Mouse (Mus musculus) spleen, adult 12 weeks (tissue): ENCODE results near the gene Parp16.

ENCODE experiments used
- DNase-seq: peaks from one replicate; pipeline ENCODE4 v3.0.0; 2022; ENCODE audit warnings: low spot score

Parp16 gene

GRCm38 (mm10) chr9:65195053-65195452, at the start of gene Parp16:
TSS of gene Parp16 (plus strand) at chr9:65195353.
- no peak for DNase-seq

GRCm38 (mm10) chr9:65146001-65146400, 49.2 kb upstream of the Parp16 start:
- DNase-seq: no peak

GRCm38 (mm10) chr9:65148507-65148906, 46.6 kb upstream of the Parp16 start:
- no peak for DNase-seq

- no peak for DNase-seq
Measured at GRCm38 (mm10) chr9:65152711-65153330, 42.3 kb upstream of the Parp16 start.

GRCm38 (mm10) chr9:65153331-65153711, 41.8 kb upstream of the Parp16 start:
- DNase-seq: no peak

GRCm38 (mm10) chr9:65154692-65155455, 40.3 kb upstream of the Parp16 start:
- no peak for DNase-seq

- no peak for DNase-seq
Measured at GRCm38 (mm10) chr9:65156604-65157003, 38.5 kb upstream of the Parp16 start.

GRCm38 (mm10) chr9:65157631-65158030, 37.5 kb upstream of the Parp16 start:
- DNase-seq: no peak

- no peak for DNase-seq
Measured at GRCm38 (mm10) chr9:65161188-65161587, 34.0 kb upstream of the Parp16 start.

GRCm38 (mm10) chr9:65161881-65162280, 33.3 kb upstream of the Parp16 start:
- no peak for DNase-seq

GRCm38 (mm10) chr9:65162711-65163639, 32.2 kb upstream of the Parp16 start:
- no peak for DNase-seq

GRCm38 (mm10) chr9:65164870-65165269, 30.3 kb upstream of the Parp16 start:
- DNase-seq: no peak

GRCm38 (mm10) chr9:65166386-65166785, 28.8 kb upstream of the Parp16 start:
- DNase-seq: no peak

- DNase-seq: no peak
Measured at GRCm38 (mm10) chr9:65168534-65168933, 26.6 kb upstream of the Parp16 start.

GRCm38 (mm10) chr9:65168952-65169351, 26.2 kb upstream of the Parp16 start:
- no peak for DNase-seq

GRCm38 (mm10) chr9:65172654-65173053, 22.5 kb upstream of the Parp16 start:
- no peak for DNase-seq

- DNase-seq: no peak
Measured at GRCm38 (mm10) chr9:65175234-65175938, 19.8 kb upstream of the Parp16 start.

GRCm38 (mm10) chr9:65175939-65176871, 18.9 kb upstream of the Parp16 start:
- DNase-seq: no peak

GRCm38 (mm10) chr9:65177497-65177896, 17.7 kb upstream of the Parp16 start:
- no peak for DNase-seq

GRCm38 (mm10) chr9:65177912-65178311, 17.2 kb upstream of the Parp16 start:
- no peak for DNase-seq
